Mouse (Mus musculus) ovary, postnatal 36 days (tissue): ENCODE data around the gene Zbtb40.

Source experiments
- DNase-seq: peaks from one replicate; pipeline ENCODE4 v3.0.0; 2022; ENCODE audit warnings: low spot score, mixed read lengths

Zbtb40 gene

GRCm38 (mm10) chr4:137033115-137033887, 15.3 kb downstream of the Zbtb40 start:
- no peak for DNase-seq

GRCm38 (mm10) chr4:137032456-137032855, 16.1 kb downstream of the Zbtb40 start:
- no peak for DNase-seq

- no peak for DNase-seq
These were observed 17.3 kb downstream of the Zbtb40 start for GRCm38 (mm10) chr4:137031319-137031718.

- DNase-seq, result no peak
These were observed 19.3 kb downstream of the Zbtb40 start for GRCm38 (mm10) chr4:137029348-137029747.

GRCm38 (mm10) chr4:137027051-137027450, 21.6 kb downstream of the Zbtb40 start:
- DNase-seq, result no peak

GRCm38 (mm10) chr4:137025570-137025969, 23.0 kb downstream of the Zbtb40 start:
- DNase-seq, result peak; percentile 26

- no peak for DNase-seq
These were observed 23.5 kb downstream of the Zbtb40 start for GRCm38 (mm10) chr4:137025133-137025532.

- DNase-seq, result no peak
These were observed 28.5 kb downstream of the Zbtb40 start for GRCm38 (mm10) chr4:137020065-137020464.

GRCm38 (mm10) chr4:137015934-137016333, 32.7 kb downstream of the Zbtb40 start:
- no peak for DNase-seq

- DNase-seq, result no peak
These were observed 33.1 kb downstream of the Zbtb40 start for GRCm38 (mm10) chr4:137015476-137015856.

GRCm38 (mm10) chr4:137014654-137015475, 33.7 kb downstream of the Zbtb40 start:
- DNase-seq, result no peak

GRCm38 (mm10) chr4:137014124-137014523, 34.5 kb downstream of the Zbtb40 start:
- no peak for DNase-seq

- no peak for DNase-seq
These were observed 41.6 kb downstream of the Zbtb40 start for GRCm38 (mm10) chr4:137006966-137007365.

GRCm38 (mm10) chr4:137001825-137002224, 46.8 kb downstream of the Zbtb40 start:
- no peak for DNase-seq

- no peak for DNase-seq
These were observed 47.6 kb downstream of the Zbtb40 start for GRCm38 (mm10) chr4:137001020-137001419.

- DNase-seq, result no peak
These were observed 50.2 kb downstream of the Zbtb40 start for GRCm38 (mm10) chr4:136998371-136998770.

- DNase-seq, result no peak
These were observed 50.8 kb downstream of the Zbtb40 start for GRCm38 (mm10) chr4:136997723-136998345.

- no peak for DNase-seq
These were observed 51.7 kb downstream of the Zbtb40 start for GRCm38 (mm10) chr4:136996933-136997332.

GRCm38 (mm10) chr4:136995361-136995760, 53.2 kb downstream of the Zbtb40 start:
- peak; percentile 36 for DNase-seq

- no peak for DNase-seq
These were observed 66.5 kb downstream of the Zbtb40 start for GRCm38 (mm10) chr4:136981993-136982695.

- peak; percentile 63 for DNase-seq
These were observed 67.3 kb downstream of the Zbtb40 start for GRCm38 (mm10) chr4:136981347-136981746.

GRCm38 (mm10) chr4:136980921-136981320, 67.7 kb downstream of the Zbtb40 start:
- DNase-seq, result no peak
